Comparison of ENCODE assay signal across 29 mouse cellular contexts in the genomic region with DNA sequence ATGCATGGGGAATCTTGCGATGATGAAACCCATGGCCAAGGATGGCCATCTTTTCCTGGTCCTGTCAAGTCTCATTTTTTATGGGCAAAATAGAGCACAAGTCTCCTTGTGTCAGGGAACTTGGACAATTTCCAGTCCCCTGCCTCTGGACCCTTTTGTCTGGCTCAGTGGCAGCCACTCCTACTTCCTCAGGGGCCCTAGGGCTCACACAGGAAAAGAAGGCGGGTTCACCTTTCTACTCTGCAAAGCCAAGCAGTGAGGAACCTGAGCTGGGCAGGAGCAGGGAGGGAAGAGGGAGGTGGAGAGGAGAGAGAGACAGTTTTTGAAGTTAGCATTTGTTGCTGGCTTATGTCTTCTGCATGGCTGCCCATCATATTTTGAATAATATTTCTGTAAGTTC.
DNase-seq lines count a peak whose midpoint lies in the region; ATAC-seq and TF ChIP-seq lines count a peak whose summit lies in the region.
"Had no signal": no experiment of that assay in that cellular context is flagged by ENCODE, and none has a peak within 500 bp of the region (broad histone marks: within the 10 kb centered on the region; RNA-seq: fewer than 3 reads in every experiment).

No protein-coding gene starts in this region.

- no peak overlapping the region for H3K4me3 ChIP-seq in forebrain, embryonic 14.5 days (ENCODE audit: low read depth, low read length)
- no peak overlapping the region for H3K4me3 ChIP-seq in forebrain, postnatal 0 days (ENCODE audit: low read depth, low read length)
- H3K4me3 ChIP-seq in lung, embryonic 14.5 days (ENCODE audit: low read depth, low read length), result no peak overlapping the region
- no peak overlapping the region for H3K4me3 ChIP-seq in embryonic facial prominence, embryonic 14.5 days (ENCODE audit: low read depth, low read length)
- H3K4me3 ChIP-seq: erythroblast, embryonic 14.5 days; forebrain, embryonic 12.5 days; gastrocnemius, adult 2 months; heart, embryonic 12.5 days; heart, embryonic 15.5 days; hindbrain, embryonic 12.5 days; hindbrain, embryonic 15.5 days had no signal

- H3K4me1 ChIP-seq in forebrain, embryonic 14.5 days (ENCODE audit: control insufficient read depth, insufficient read depth, low read length), result peaks cover 15% of the 10 kb centered on the region; the same call in 1 of the 2 replicates
- no peaks in the 10 kb centered on the region for H3K4me1 ChIP-seq in forebrain, postnatal 0 days (ENCODE audit: insufficient read depth)
- H3K4me1 ChIP-seq in lung, embryonic 14.5 days (ENCODE audit: insufficient read depth), result no peaks in the 10 kb centered on the region
- peaks cover 5% of the 10 kb centered on the region for H3K4me1 ChIP-seq in embryonic facial prominence, embryonic 14.5 days (ENCODE audit: control insufficient read depth, insufficient read depth, low read length)
- H3K4me1 ChIP-seq: heart, embryonic 15.5 days had no signal

- peak; percentile 17 for DNase-seq in forebrain, embryonic 14.5 days (ENCODE audit: low spot score)
- no peak for DNase-seq in forebrain, postnatal 0 days
- peak; percentile 41 for DNase-seq in lung, embryonic 14.5 days
- DNase-seq in lung, postnatal 25 days (ENCODE audit: low spot score), result no peak
- DNase-seq in embryonic facial prominence, embryonic 14.5 days (ENCODE audit: low spot score), result peak; percentile 64
- DNase-seq in cerebellum, postnatal 10 days, result no peak
- DNase-seq: adrenal gland, postnatal 10 days; adrenal gland, postnatal 36 days; B cell, adult 2 months; cerebellum, adult 11 months; cerebellum, adult 2 months; cerebellum, adult 9-11 months; cerebellum, postnatal 36 days; embryo, embryonic 11 days; gastrocnemius, adult 2 months; gastrocnemius, postnatal 14 days; heart, adult 18-20 months; heart, postnatal 14 days; heart, postnatal 4 days had no signal

- WGBS in forebrain, embryonic 14.5 days, result 61% methylated on average over 2 of the region's 2 CpGs
- 73% methylated on average over 2 of the region's 2 CpGs for WGBS in forebrain, postnatal 0 days
- WGBS in lung, embryonic 14.5 days, result 55% methylated on average over 2 of the region's 2 CpGs
- WGBS in embryonic facial prominence, embryonic 14.5 days, result 47% methylated on average over 2 of the region's 2 CpGs

- ATAC-seq in forebrain, embryonic 14.5 days, result 0 out of 2 replicates have a peak, but pooled peaks have one; percentile 11
- no peak for ATAC-seq in forebrain, postnatal 0 days
- ATAC-seq in lung, embryonic 14.5 days (ENCODE audit: insufficient read depth), result no peak
- ATAC-seq in embryonic facial prominence, embryonic 14.5 days (ENCODE audit: low read depth), result peak; percentile 88; the same call in 1 of the 2 replicates
- ATAC-seq: forebrain, embryonic 16.5 days; intestine, postnatal 0 days; Patski had no signal

- no peaks in the 10 kb centered on the region for H3K9me3 ChIP-seq in forebrain, embryonic 14.5 days (replicated peaks; ENCODE audit: control insufficient read depth, low read length)
- no peaks in the 10 kb centered on the region for H3K9me3 ChIP-seq in forebrain, postnatal 0 days (ENCODE audit: low read length)
- no peaks in the 10 kb centered on the region for H3K9me3 ChIP-seq in lung, embryonic 14.5 days (ENCODE audit: low read depth, low read length)
- no peaks in the 10 kb centered on the region for H3K9me3 ChIP-seq in embryonic facial prominence, embryonic 14.5 days (ENCODE audit: control insufficient read depth, low read length)
- H3K9me3 ChIP-seq: forebrain, embryonic 12.5 days; heart, embryonic 15.5 days; hindbrain, embryonic 12.5 days; hindbrain, embryonic 15.5 days had no signal

- no peak overlapping the region for H3K9ac ChIP-seq in forebrain, embryonic 14.5 days (ENCODE audit: low read length)
- H3K9ac ChIP-seq in forebrain, postnatal 0 days, result no peak overlapping the region
- no peak overlapping the region for H3K9ac ChIP-seq in lung, embryonic 14.5 days
- no peak overlapping the region for H3K9ac ChIP-seq in embryonic facial prominence, embryonic 14.5 days (ENCODE audit: low read depth, low read length)
- H3K9ac ChIP-seq: forebrain, embryonic 12.5 days; heart, embryonic 12.5 days; heart, embryonic 15.5 days; hindbrain, embryonic 12.5 days; hindbrain, embryonic 15.5 days had no signal

- TF ChIP-seq CTCF in forebrain, postnatal 0 days (IDR thresholded peaks at IDR 0.05; ENCODE audit: low read depth), result no peak
- no peak for TF ChIP-seq CTCF in lung, embryonic 14.5 days (IDR thresholded peaks at IDR 0.05; ENCODE audit: low read depth)

- no peaks in the 10 kb centered on the region for H3K27me3 ChIP-seq in forebrain, embryonic 14.5 days (replicated peaks; ENCODE audit: control insufficient read depth, insufficient read depth, low read length)
- no peaks in the 10 kb centered on the region for H3K27me3 ChIP-seq in forebrain, postnatal 0 days (ENCODE audit: insufficient read depth, low read length)
- no peaks in the 10 kb centered on the region for H3K27me3 ChIP-seq in lung, embryonic 14.5 days (ENCODE audit: insufficient read depth, low read length)
- no peaks in the 10 kb centered on the region for H3K27me3 ChIP-seq in embryonic facial prominence, embryonic 14.5 days (replicated peaks; ENCODE audit: control insufficient read depth, insufficient read depth, low read length)
- H3K27me3 ChIP-seq: forebrain, embryonic 12.5 days; heart, embryonic 12.5 days; heart, embryonic 15.5 days; hindbrain, embryonic 12.5 days; hindbrain, embryonic 15.5 days; Patski had no signal

- H3K27ac ChIP-seq in forebrain, embryonic 14.5 days (ENCODE audit: low read depth, low read length), result no peak overlapping the region
- H3K27ac ChIP-seq in forebrain, postnatal 0 days (ENCODE audit: low read depth, low read length), result no peak overlapping the region
- H3K27ac ChIP-seq in lung, embryonic 14.5 days (ENCODE audit: low read depth), result no peak overlapping the region
- no peak overlapping the region for H3K27ac ChIP-seq in embryonic facial prominence, embryonic 14.5 days (replicated peaks; ENCODE audit: low read depth, low read length)
- H3K27ac ChIP-seq: forebrain, embryonic 12.5 days; gastrocnemius, adult 2 months; heart, embryonic 15.5 days; hindbrain, embryonic 12.5 days; hindbrain, embryonic 15.5 days had no signal

- no peak overlapping the region for H3K4me2 ChIP-seq in forebrain, embryonic 14.5 days (ENCODE audit: low read length)
- no peak overlapping the region for H3K4me2 ChIP-seq in forebrain, postnatal 0 days (ENCODE audit: low read depth)
- H3K4me2 ChIP-seq in lung, embryonic 14.5 days, result no peak overlapping the region
- H3K4me2 ChIP-seq in embryonic facial prominence, embryonic 14.5 days (ENCODE audit: low read depth, low read length), result no peak overlapping the region
- H3K4me2 ChIP-seq: forebrain, embryonic 12.5 days; heart, embryonic 12.5 days; heart, embryonic 15.5 days; hindbrain, embryonic 12.5 days; hindbrain, embryonic 15.5 days had no signal

- H3K36me3 ChIP-seq in forebrain, embryonic 14.5 days (ENCODE audit: control insufficient read depth, insufficient read depth, low read length), result no peaks in the 10 kb centered on the region
- no peaks in the 10 kb centered on the region for H3K36me3 ChIP-seq in forebrain, postnatal 0 days (ENCODE audit: insufficient read depth)
- no peaks in the 10 kb centered on the region for H3K36me3 ChIP-seq in lung, embryonic 14.5 days (ENCODE audit: insufficient read depth)
- H3K36me3 ChIP-seq in embryonic facial prominence, embryonic 14.5 days (ENCODE audit: control insufficient read depth, insufficient read depth, low read length), result no peaks in the 10 kb centered on the region
- H3K36me3 ChIP-seq: forebrain, embryonic 12.5 days; G1E; heart, embryonic 12.5 days; heart, embryonic 15.5 days; hindbrain, embryonic 12.5 days; hindbrain, embryonic 15.5 days had no signal

Comparison
In these comparisons a context has a peak if more than half of its experiments do, and no peak if none do; other contexts are left out.
1. ATAC-seq: peak in forebrain, embryonic 14.5 days (single experiment) and embryonic facial prominence, embryonic 14.5 days (single experiment); none in forebrain, postnatal 0 days (single experiment) and lung, embryonic 14.5 days (single experiment).
2. DNase-seq: peak in forebrain, embryonic 14.5 days (single experiment), lung, embryonic 14.5 days (single experiment) and embryonic facial prominence, embryonic 14.5 days (single experiment); none in forebrain, postnatal 0 days (single experiment), lung, postnatal 25 days (single experiment) and cerebellum, postnatal 10 days (0 of 2).